Mouse (Mus musculus) spleen, postnatal 4 days (tissue): ENCODE results near the gene Boc.

Experiments used
- DNase-seq, 2 experiments: peaks; one replicate each; pipeline ENCODE4 v3.0.0; 2022; ENCODE audit warnings: low spot score in 2 of 2

The Boc gene

DNA sequence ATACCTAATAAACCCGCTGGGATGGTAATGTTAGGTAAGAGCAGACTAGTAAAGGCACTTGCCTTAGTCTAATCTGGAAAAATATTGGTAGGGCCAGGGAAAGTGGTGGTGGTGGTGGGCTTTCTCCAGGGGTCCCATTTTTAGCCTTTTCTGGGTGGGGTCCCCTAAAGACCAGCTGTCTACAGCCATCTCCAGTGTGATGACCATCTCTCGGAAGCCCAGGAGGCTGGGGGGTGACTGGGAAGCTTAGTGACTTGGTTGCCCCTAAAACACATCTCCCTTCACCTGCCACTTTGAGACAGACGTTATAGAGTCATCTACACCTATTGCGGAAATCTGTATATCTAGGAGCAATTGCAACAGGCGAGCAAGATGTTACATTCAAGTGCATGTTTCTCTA lies 6.0 kb downstream of the Boc start:
- no peak for DNase-seq

DNA sequence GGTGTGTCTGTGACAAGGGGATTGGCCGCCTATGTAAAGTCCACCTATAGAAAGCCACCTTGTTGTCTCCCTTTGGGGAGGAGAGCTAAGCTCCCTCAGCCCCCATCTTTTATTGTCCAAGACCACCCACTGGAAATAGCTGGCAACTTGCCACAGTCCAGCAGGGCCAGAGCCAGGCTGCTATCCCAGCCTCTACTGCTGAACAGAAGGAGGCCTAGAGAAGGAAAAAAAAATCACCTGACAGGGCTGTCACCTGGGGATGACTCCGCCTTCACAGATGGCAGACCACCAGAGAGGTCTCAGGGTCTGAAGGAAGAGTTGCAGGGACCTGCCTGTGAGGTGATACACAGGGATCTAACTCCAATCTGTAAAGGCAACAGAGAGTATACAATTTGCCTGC lies 6.7 kb downstream of the Boc start:
- no peak for DNase-seq

DNA sequence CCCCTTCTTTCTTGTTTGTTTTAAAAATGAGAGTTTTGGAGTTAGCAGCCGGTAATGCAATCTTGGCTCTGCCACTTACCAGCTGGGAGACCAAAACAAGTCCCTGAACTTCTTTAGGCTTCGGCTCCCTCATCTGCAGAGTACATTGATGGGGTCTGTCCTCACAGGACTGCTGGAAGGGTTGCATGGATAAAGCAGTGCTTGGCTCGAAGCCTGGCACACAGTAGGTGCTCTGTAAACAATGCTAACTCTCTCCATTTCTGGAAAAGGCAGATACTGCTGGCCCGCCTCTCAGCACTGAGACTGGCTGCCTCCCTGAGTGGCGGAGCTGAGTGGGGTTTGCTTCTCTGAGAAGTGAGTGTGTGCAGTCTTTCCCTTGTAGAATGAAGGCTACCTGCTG lies 7.2 kb downstream of the Boc start:
- no peak for DNase-seq

DNA sequence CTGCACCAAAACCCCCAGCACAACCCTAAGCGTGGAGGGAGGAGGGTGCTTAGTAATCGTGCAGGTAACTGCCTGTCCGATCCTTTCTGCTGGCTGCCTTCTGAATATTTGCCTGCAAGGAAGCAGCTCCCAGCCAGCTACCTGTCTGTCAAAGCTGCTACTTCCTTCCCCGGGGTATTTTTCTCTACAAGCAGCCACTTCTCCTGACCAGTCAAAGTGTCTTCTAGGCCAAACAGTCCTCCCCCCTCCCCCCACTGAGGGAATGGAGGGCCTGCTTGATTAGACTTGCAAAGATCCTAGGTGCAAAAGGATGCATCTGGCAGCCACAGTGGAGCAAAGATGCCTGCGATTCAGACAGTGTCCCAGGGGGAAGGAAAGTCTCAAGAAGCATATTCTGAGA lies 7.9 kb downstream of the Boc start:
- DNase-seq: no peak

DNA sequence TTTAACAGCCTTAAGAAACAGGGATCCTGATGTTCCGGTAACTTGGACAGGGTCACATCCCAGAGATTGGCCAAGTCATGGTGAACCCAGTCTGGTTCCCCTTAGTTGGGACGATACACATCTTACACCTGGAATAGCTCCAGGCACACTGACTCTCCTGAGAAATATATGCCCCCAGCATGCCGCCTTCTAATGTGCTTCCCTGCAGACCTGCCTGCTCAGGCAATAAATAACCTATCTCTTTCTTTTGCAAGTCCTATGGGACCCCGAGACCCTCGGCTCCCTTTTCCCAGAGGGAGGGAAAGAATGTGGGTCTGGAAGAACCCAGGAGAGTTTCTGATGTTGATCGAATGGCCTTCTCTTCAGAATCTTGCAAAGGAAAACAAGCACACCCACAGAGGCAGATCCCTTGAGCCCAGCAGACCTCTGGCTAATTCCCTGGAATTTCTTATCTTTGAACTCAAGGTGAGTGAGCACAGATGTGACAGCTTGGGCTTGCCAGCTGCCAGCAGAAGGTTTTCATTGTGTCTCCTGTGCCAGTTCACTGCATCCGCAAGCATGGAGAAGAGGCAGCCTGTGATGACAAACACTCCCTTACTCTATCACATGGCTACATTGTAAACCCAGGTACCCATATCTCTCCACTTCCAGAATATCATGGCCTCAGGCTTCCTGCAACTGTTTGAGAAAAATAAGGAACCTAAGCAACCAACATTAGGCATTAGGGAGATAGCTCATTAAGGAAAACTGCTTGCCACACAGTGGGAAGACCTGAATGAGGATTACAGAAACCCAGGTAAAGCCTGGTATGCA lies 8.6 kb downstream of the Boc start:
- DNase-seq: no peak

DNA sequence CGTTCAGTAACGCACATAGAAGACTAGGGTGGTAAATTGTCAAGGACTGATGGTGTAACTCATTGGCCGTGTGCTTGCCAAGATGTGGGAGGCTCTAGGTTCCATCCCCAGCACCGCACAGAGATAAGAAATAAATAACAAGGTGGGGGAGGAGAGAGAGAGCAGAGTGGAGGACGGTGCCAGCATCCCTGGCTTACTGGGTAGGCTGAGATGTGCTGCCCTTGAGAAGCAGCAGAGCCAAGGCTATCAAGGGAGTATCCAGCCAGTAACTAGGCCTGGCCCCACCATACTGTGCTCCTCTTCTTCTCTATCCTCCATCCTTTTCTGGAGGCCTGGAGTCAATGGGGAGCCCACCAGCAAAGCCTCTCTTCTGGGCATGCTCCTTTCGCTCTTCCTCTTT lies 9.3 kb downstream of the Boc start:
- no peak for DNase-seq

DNA sequence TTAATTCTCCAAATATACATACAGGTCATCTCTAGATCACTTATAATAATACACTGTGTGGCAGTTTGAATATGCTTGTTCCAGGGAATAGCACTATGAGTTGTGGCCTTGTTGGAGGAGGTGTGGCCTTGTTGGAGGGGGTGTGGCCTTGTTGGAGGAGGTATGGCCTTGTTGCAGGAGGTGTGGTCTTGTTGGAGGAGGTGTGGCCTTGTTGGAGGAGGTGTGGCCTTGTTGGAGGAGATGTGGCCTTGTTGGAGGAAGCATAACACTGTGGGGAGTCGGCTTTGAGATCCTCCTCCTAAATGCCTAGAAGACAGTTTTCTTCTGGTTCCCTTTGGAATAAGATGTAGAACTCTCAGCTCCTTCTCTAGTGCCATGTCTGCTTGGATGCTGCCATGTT lies 10.7 kb downstream of the Boc start:
- DNase-seq: no peak

DNA sequence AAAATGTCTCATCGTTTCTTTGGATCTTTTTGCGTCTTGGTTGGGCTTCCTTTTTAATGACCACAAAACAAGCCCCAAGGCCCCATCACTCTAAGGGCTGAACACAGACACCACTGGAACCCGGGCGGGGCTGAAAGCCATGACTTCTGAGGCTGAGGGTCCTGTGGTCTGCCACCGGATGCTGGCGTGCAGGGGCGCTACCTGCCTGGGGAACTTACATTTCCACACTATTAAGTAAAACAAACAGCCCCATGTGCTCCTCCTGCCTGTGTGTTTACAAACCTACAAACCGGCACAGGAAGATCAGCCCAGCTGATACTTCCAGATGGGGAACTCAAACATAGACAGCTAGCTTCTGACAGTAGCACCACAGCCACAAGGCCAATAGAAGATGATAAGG lies 11.9 kb downstream of the Boc start:
- DNase-seq: no peak

DNA sequence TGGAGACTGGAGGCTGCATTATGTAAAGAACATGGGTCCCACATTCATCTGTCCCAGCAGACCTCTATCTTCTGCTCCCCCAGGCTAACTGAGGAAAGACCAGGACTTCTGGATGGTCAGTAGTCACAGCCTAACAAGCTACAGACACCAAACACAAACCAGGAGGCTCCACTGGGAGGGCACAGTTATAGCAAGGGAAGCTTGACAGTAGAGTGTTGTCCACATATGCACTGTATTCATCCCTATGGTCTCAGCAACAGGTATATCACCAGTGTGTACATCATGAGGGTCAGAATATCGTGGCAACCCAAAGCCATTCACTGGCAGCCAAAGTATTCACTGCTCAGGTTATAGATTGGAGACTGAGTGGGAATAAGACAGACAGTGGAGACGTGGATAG lies 12.8 kb downstream of the Boc start:
- DNase-seq: no peak

DNA sequence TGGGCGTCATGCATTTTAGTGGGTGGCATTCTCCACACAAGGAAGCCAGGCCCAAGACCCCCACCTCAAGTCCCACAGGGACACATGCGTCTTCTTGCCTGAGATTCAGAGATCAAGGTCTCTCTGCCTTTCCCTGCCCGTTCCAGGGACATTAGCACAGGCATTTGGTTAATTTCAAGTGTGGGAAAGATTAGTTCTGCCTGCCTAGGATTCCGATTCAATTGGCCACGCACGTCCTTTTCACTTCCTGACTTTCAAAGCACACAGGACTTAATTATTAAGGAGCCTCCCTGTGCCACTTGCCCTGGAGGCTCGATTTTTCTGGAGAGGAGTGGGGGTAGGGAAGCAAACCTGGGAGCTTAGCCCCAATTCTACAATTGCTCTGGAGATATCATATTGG lies 13.5 kb downstream of the Boc start:
- no peak for DNase-seq

DNA sequence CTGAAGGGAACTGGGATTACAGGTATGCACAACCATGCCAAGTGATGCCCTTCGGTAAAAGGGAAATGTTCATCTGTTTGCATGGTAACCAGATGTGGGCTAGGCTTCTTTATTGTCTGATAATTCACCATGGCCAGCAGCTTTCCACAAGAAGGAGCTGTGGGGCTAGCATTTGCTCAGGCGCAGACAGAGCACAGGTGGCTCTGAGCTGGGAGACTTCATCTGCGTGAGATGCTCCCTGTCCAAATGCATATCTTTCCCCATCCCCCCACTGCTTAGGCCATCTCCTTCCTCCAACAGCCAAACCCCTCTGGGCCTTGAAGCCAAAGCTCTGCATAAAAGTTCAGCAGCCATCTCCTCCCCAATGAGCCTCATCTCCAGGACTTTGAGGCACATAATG lies 15.6 kb downstream of the Boc start:
- DNase-seq: no peak

DNA sequence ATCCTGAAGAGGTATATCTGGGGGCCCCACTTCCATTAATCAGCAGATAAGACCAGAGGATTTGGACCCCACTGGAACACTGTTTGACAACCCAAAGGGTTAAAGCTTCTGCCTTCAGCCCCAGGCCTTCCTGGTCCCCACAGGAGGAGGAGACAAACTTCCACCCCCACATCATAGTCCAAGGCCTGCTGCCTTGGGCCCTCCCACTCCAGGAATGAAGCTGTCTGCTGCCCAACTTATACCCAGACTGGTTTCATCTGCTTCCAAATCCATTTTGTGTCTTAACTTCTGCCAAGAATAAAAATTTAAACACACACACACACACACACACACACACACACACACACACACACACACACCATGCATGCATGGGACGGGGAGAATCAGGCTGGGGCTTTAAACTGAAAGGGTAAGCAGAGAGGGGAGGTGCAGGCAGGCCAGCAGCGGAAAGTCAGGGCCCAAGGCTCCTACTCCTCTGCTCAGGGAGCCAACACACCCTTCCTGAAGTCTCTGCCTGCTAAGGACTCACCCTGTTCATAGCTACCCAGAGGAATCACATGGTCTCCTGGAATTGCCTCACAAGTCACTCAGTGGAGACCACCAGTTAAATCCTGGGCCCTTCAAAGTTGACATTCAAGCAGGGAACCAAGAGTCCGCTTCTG lies 16.5 kb downstream of the Boc start:
- no peak for DNase-seq

DNA sequence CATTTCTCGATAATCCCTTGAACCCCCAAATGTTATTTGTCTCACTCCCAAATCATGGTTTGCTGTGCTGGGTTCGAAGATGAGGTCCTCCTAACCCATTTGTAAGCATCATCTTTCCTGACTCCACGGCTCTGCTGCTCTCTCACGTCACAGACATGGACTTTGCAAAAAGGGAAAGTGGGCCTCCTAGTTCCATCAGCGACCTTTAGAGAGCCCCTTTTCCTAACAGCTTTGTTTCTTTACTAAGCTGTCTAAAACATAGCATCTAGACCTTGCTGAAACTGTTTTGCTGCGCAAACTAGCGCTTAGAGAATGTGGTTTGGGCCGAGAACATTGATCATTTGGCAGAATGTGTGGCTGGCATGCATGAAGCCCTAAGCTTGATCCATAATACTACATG lies 19.1 kb downstream of the Boc start:
- DNase-seq: no peak

DNA sequence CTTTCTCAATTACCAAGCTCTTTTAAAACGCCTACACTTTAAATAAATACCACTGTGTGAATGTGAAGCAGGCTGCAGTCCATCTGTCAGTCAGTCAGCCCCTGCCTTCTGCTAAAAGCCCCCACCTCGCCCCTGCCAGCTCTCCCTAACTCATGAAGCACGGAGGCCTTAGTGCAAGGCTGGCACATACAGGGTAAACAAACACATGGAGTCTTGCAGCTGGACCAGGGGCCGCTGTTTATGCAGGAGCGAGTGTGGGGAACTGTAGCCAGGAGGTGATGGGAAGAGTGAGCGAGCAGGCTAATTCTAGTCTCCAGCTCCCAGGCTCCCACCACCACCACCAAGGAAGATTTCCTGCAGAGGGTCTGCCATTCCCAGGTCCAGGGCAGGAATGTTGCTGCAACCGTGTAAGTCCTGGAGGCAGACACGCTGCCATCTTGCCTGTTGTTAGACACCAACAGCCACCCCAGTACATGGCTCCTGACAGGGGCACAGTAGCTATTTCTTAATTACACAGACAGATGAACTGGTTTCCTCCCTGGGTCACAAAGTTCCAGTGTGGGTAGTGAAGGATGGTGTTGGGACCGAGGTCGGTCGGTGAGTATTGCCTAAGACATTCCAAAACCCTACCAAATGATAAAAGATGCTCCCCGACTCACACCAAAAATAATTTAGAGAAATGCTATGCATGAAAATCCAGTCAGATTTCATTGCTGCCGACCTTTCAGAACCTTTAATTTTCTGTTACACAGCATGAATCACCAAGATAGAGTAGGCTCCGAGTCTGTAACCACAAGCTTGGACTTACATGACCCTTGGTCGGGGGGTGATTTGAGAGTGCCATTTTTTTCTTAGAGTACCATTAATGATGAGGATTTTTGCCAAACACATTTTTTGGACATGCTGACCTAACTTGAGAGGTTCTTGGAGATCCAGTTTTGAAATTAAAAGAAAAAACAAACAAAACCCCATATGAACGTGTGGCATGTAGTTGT lies 20.0 kb downstream of the Boc start:
- no peak for DNase-seq

DNA sequence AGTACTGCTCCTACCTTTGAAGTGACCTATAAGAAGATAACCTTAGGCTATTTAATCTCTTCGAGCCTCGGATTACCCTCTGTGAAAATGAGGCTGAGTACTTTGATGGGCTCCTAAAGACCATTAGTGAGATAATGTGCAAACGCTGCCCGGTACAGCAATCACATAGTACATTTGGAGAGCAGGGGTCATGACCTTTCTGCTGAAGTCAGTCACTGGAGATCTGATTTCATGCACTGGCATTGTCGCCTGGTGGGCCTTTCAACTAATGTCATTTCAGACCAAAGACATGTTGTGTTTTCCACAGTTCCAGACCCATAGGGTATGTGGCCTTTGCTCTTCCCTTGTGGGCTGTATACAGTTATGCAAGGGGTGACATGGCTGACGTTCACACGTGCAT lies 24.6 kb downstream of the Boc start:
- DNase-seq: no peak

DNA sequence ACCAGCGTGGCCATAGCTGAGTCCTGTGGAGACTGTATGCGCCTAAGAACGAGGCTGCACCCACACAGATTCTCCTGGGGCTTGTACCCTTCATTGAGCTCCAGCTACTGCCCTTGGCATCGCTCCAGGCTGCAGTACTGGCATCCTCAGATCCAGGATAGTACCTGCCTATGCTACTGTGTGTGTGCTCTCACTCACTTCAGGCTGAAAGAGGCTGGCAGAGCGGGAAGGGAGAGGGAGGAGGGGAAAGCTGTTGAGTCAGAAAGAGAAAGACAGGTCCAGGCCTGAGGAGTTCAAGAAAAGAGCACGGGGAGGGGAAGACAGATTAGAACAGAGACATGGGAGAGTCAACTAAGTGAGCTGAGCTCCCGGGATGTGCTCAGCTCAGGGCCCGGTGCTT lies 25.2 kb downstream of the Boc start:
- no peak for DNase-seq

DNA sequence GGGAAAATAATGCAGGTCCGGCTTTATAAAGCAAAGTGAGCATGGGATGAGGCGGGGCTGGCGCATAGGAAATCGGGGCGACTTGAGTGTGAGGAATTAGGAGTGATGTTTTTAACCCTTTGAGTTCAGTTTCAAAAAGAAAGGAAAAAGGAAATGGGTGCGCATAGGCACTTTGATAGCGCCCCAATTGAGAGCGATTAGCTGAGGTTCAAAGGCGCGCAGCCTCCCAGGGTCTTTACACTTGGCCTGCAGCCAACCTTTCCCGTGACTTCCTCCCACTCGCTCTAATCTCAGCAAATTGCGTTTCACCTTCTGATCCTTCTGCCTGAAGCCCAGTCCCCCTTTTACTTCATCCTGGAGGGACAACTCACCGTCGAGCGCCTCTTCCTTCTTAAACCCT lies 25.8 kb downstream of the Boc start:
- no peak for DNase-seq

DNA sequence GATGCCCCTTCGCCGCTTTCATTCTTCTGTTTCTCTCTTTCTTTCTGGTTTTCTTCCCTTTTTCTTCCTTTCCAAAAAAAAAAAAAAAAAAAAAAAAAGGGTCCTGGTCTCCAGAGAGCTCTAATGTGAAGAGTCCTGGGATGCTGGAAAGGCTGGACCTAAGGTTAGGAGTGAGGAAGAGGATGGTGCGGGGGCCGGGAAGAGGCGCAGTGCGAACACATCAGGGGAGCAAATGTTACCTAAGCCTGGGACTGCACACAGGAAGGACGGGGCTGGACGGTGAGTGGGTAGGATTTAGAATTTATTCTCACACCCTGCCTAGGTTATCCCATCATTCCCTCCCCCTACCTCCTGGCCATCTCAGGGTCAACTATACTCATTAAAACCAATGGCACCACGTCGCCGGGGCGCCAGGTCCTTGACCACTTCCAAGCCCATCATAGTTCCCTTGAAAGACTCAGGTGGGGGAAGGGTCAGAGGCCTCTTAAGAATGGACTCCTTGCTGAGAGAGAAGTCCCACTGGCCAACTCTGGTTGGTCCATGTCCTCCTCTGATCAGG lies 27.4 kb downstream of the Boc start:
- DNase-seq: no peak

DNA sequence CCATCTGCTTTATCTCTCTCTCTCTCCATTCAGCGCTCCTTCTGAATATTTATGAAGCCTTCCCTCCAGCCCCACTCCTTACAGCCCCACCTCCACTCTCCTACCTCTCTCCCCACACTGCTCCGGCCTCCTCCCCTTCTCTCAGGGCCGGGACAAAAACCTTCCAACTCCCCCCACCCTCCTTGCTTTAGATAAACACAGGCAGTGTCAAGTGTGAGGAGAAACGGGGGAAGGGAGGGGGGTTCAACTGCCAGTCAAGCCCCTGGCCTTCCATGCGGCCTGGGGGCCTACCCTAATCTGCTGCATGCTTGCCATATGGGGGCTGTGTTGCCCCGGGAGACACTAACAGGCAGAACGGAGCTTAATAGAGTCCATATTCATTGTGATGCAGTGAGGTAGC lies 27.9 kb downstream of the Boc start:
- DNase-seq: no peak

DNA sequence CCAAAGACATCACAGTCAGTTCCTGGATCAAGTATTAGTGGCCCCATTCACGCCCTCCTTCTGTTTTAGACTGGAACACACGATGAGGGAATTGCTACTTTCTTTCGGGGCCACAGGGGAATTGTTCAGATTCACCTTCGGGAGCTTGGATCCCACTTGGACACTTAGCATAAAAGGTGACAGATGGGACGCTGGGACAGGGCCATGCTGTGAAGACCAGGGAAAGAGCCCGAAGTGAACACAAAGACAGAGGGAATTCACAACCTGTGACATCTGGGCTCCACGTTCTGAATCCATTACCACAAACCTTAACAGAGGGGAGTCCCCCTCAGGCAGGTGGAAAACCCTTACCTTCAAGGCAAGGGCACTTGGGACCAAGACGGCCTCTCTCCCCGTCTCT lies 28.5 kb downstream of the Boc start:
- no peak for DNase-seq

DNA sequence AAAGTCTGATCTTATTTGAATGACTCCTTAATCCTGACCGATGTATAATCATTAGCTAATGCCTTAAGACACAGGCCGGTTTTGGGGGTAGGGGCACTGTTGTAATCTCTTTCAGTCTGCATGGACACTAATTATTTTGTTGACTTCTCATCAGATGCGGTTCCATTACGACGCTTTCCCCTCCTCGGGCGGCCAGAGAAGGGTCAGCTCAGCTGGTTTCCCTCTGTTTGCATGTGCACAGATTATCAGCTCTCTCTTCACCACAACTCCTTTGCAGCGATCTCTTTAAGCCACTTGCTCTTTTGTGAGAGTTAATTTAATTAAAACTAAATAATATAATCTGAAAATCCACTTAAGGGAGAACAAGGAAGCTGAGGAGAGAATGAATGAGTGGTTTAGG lies 29.0 kb downstream of the Boc start:
- no peak for DNase-seq

DNA sequence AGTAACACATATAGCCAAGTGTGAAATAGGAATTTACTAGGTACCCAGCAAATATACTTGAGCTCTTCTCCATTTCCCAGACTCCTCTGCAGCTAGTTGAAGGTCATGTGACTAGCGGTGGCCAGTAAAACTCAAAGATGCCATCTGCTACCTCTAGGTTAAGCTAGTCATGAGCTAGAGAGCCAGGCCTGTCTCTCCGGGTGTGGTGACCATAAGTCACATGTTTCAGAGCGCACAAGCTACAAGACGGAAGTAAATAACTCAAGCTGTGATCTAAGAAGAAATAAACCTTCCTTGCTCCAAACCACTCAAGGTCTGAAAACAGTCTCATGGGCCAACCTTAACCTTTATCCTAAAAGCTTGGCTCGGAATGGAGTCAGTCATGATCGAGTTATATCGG lies 29.7 kb downstream of the Boc start:
- no peak for DNase-seq
